Mouse (Mus musculus): ENCODE data around the gene Chat. TPM values are rescaled to one million over a fixed set of nuclear protein-coding genes. Genes with fewer than 3 reads are reported as not detected.

The Chat gene
- not detected for total RNA-seq (2022)

- DNase-seq (ENCODE audit: low spot score), result no peak
These were observed at the start of gene Chat for GRCm38 (mm10) chr14:32465889-32466288. Gene Chat, minus strand, starts transcription at chr14:32465989.

GRCm38 (mm10) chr14:32513336-32514032, 47.7 kb upstream of the Chat start, which contains the start of gene Ercc6:
Gene Ercc6, plus strand, starts transcription at chr14:32513521.
- peak; percentile 91 for DNase-seq (ENCODE audit: low spot score)

GRCm38 (mm10) chr14:32512912-32513311, 47.1 kb upstream of the Chat start:
- DNase-seq (ENCODE audit: low spot score), result no peak

- DNase-seq (ENCODE audit: low spot score), result no peak
These were observed 43.7 kb upstream of the Chat start for GRCm38 (mm10) chr14:32509443-32509961.

- no peak for DNase-seq (ENCODE audit: low spot score)
These were observed 42.5 kb upstream of the Chat start for GRCm38 (mm10) chr14:32508105-32508835.

GRCm38 (mm10) chr14:32507216-32507615, 41.4 kb upstream of the Chat start:
- no peak for DNase-seq (ENCODE audit: low spot score)

GRCm38 (mm10) chr14:32506329-32506728, 40.5 kb upstream of the Chat start:
- no peak for DNase-seq (ENCODE audit: low spot score)

- no peak for DNase-seq (ENCODE audit: low spot score)
These were observed 38.1 kb upstream of the Chat start for GRCm38 (mm10) chr14:32503897-32504296.

- no peak for DNase-seq (ENCODE audit: low spot score)
These were observed 37.2 kb upstream of the Chat start for GRCm38 (mm10) chr14:32502764-32503688.

GRCm38 (mm10) chr14:32501303-32501702, 35.5 kb upstream of the Chat start:
- no peak for DNase-seq (ENCODE audit: low spot score)

GRCm38 (mm10) chr14:32496115-32496850, 30.5 kb upstream of the Chat start:
- DNase-seq (ENCODE audit: low spot score), result no peak

GRCm38 (mm10) chr14:32492521-32492920, 26.7 kb upstream of the Chat start:
- no peak for DNase-seq (ENCODE audit: low spot score)

GRCm38 (mm10) chr14:32482061-32482460, 16.3 kb upstream of the Chat start:
- DNase-seq (ENCODE audit: low spot score), result peak; percentile 7

GRCm38 (mm10) chr14:32477581-32477980, 11.8 kb upstream of the Chat start:
- no peak for DNase-seq (ENCODE audit: low spot score)

- DNase-seq (ENCODE audit: low spot score), result no peak
These were observed 10.8 kb upstream of the Chat start for GRCm38 (mm10) chr14:32476559-32476958.

- DNase-seq (ENCODE audit: low spot score), result peak; percentile 10
These were observed 7.2 kb upstream of the Chat start for GRCm38 (mm10) chr14:32472996-32473395.

- peak; percentile 24 for DNase-seq (ENCODE audit: low spot score)
These were observed 1.8 kb upstream of the Chat start for GRCm38 (mm10) chr14:32467606-32468005.

- no peak for DNase-seq (ENCODE audit: low spot score)
These were observed 301 bp downstream of the Chat start for GRCm38 (mm10) chr14:32465506-32465870.

GRCm38 (mm10) chr14:32464601-32465505, 936 bp downstream of the Chat start, which contains the start of gene Slc18a3:
Gene Slc18a3, minus strand, starts transcription at chr14:32464850.
- DNase-seq (ENCODE audit: low spot score), result no peak
